Mouse (Mus musculus): ENCODE measurements around the gene Slc39a2.
"Not testable (repeated sequence)": the region's sequence is repeated elsewhere in the genome, so short reads cannot be mapped to it uniquely, and the experiment has no call there.

Gene Slc39a2

GRCm38 (mm10) chr14:51902806-51903710 lies 10.4 kb downstream of the Slc39a2 start:
- peak; percentile 64 for DNase-seq (ENCODE audit: low spot score)

- no peak for DNase-seq (ENCODE audit: low spot score)
Observed at GRCm38 (mm10) chr14:51903782-51904181, 11.1 kb downstream of the Slc39a2 start.

- no peak for DNase-seq (ENCODE audit: low spot score)
Observed at GRCm38 (mm10) chr14:51904706-51905105, 12.0 kb downstream of the Slc39a2 start.

GRCm38 (mm10) chr14:51906102-51906501 lies 13.4 kb downstream of the Slc39a2 start:
- DNase-seq (ENCODE audit: low spot score) = no peak

- no peak for DNase-seq (ENCODE audit: low spot score)
Observed at GRCm38 (mm10) chr14:51911301-51911700, 18.6 kb downstream of the Slc39a2 start.

- DNase-seq (ENCODE audit: low spot score) = no peak
Observed at GRCm38 (mm10) chr14:51912391-51913061, 19.8 kb downstream of the Slc39a2 start.

GRCm38 (mm10) chr14:51913062-51913959 lies 20.6 kb downstream of the Slc39a2 start:
- peak; percentile 71 for DNase-seq (ENCODE audit: low spot score)

- no peak for DNase-seq (ENCODE audit: low spot score)
Observed at GRCm38 (mm10) chr14:51913960-51914762, 21.5 kb downstream of the Slc39a2 start, which contains the start of gene Ndrg2. Ndrg2 (minus strand) TSS chr14:51914158.

- no peak for DNase-seq (ENCODE audit: low spot score)
Observed at GRCm38 (mm10) chr14:51915030-51915429, 22.3 kb downstream of the Slc39a2 start.

GRCm38 (mm10) chr14:51916539-51916938 lies 23.9 kb downstream of the Slc39a2 start:
- no peak for DNase-seq (ENCODE audit: low spot score)

GRCm38 (mm10) chr14:51918125-51918524 lies 25.4 kb downstream of the Slc39a2 start, which contains the start of gene Tppp2:
Tppp2 (plus strand) TSS chr14:51918425.
- DNase-seq (ENCODE audit: low spot score) = no peak

- DNase-seq (ENCODE audit: low spot score) = no peak
Observed at GRCm38 (mm10) chr14:51918966-51919365, 26.3 kb downstream of the Slc39a2 start.

GRCm38 (mm10) chr14:51921759-51922570 lies 29.3 kb downstream of the Slc39a2 start:
- DNase-seq (ENCODE audit: low spot score) = no peak

- no peak for DNase-seq (ENCODE audit: low spot score)
Observed at GRCm38 (mm10) chr14:51922571-51922865, 29.8 kb downstream of the Slc39a2 start, which contains the start of gene Rnase13. Rnase13 (minus strand) TSS chr14:51922773.

- DNase-seq (ENCODE audit: low spot score) = no peak
Observed at GRCm38 (mm10) chr14:51922910-51923309, 30.2 kb downstream of the Slc39a2 start.

- no peak for DNase-seq (ENCODE audit: low spot score)
Observed at GRCm38 (mm10) chr14:51923492-51923891, 30.8 kb downstream of the Slc39a2 start.

GRCm38 (mm10) chr14:51926930-51927329 lies 34.2 kb downstream of the Slc39a2 start:
- DNase-seq (ENCODE audit: low spot score) = not testable (repeated sequence)

GRCm38 (mm10) chr14:51929309-51929943 lies 36.7 kb downstream of the Slc39a2 start:
- DNase-seq (ENCODE audit: low spot score) = peak; percentile 53

- DNase-seq (ENCODE audit: low spot score) = no peak
Observed at GRCm38 (mm10) chr14:51929968-51930367, 37.3 kb downstream of the Slc39a2 start.

GRCm38 (mm10) chr14:51930824-51931223 lies 38.1 kb downstream of the Slc39a2 start:
- DNase-seq (ENCODE audit: low spot score) = peak; percentile 56

All from yolk sac, embryonic 10.5 days (tissue).